Mouse (Mus musculus) liver, embryonic 11.5 days (tissue): ENCODE data around the gene Tekt3. TPM values are rescaled to one million over a fixed set of nuclear protein-coding genes. Genes with fewer than 3 reads are reported as not detected.

Source experiments
- ATAC-seq: fragments of 200-750 bp; cut with Nextera tagmentation; replicated peaks from 2 replicates; pipeline ENCODE4 v1.8.0; 2017; ENCODE audit warnings: moderate number of reproducible peaks, mild to moderate bottlenecking, moderate TSS enrichment, moderate library complexity; ENCODE audit not compliant: low FRiP score
- DNase-seq: peaks from one replicate; pipeline ENCODE4 v3.0.0-alpha.2; 2017; ENCODE audit warnings: low spot score
- H3K27ac ChIP-seq: fragments of 300-500 bp; sonication (generic); 2 replicates; pipeline ENCODE4 v1.5.1; 2014; ENCODE audit warnings: mild to moderate bottlenecking, low read depth, low read length, control low read depth
- H3K27me3 ChIP-seq: fragments of 300-500 bp; sonication (generic); replicated peaks from 2 replicates; pipeline ENCODE4 v1.6.1; 2014; ENCODE audit warnings: low read length, mixed read lengths; ENCODE audit not compliant: control insufficient read depth, insufficient read depth
- H3K36me3 ChIP-seq: fragments of 300-500 bp; sonication (generic); 2 replicates; pipeline ENCODE4 v1.6.1; 2014; ENCODE audit warnings: mild to moderate bottlenecking, low read length, moderate library complexity, mixed read lengths; ENCODE audit not compliant: control insufficient read depth, insufficient read depth
- H3K4me1 ChIP-seq: fragments of 300-500 bp; sonication (generic); replicated peaks from 2 replicates; pipeline ENCODE4 v1.6.1; 2014; ENCODE audit warnings: low read length, mixed read lengths; ENCODE audit not compliant: control insufficient read depth, insufficient read depth
- H3K4me2 ChIP-seq: fragments of 300-500 bp; sonication (generic); 2 replicates; pipeline ENCODE4 v1.6.1; 2014; ENCODE audit warnings: mild to moderate bottlenecking, control low read depth, moderate library complexity
- H3K4me3 ChIP-seq: fragments of 300-500 bp; sonication (generic); 2 replicates; pipeline ENCODE4 v1.5.1; 2014; ENCODE audit warnings: low read depth, low read length, control low read depth
- H3K9ac ChIP-seq: fragments of 300-500 bp; sonication (generic); 2 replicates; pipeline ENCODE4 v1.6.1; 2014; ENCODE audit warnings: low read depth, low read length, control low read depth
- H3K9me3 ChIP-seq: fragments of 300-500 bp; sonication (generic); 2 replicates; pipeline ENCODE4 v1.6.1; 2016; ENCODE audit warnings: low read length, inconsistent platforms, mixed read lengths; ENCODE audit not compliant: control insufficient read depth
- WGBS: fragments of 180-500 bp; shearing (Covaris S2); extraction: QIAGEN DNeasy Blood & Tissue Kit; methylation state at CpG from one replicate; pipeline ENCODE4 v1.1.7; 2014; 5-methylcytosine and 5-hydroxymethylcytosine counted together
- polyA plus RNA-seq: library from polyadenylated mRNA; unstranded; fragments of >200 nt; fragmentation: Nextera tagmentation; extraction: Ambion mirVana; gene quantifications from 2 replicates; pipeline ENCODE4 v1.2.1, GENCODE M21; 2014

The Tekt3 gene
- polyA plus RNA-seq, 1 experiment from 2014 or later: not detected

GRCm38 (mm10) chr11:63104026-63104425, 42.6 kb downstream of the Tekt3 start:
- Histone ChIP-seq H3K4me3 (no peak overlapping the region), H3K4me2 (no peak overlapping the region), H3K27me3 (no peaks in the 10 kb centered on the region), H3K27ac (no peak overlapping the region), H3K9ac (no peak overlapping the region), H3K9me3 (no peaks in the 10 kb centered on the region), H3K4me1 (no peaks in the 10 kb centered on the region), H3K36me3 (no peaks in the 10 kb centered on the region)
- WGBS: 82% methylated on average over 2 of the region's 2 CpGs
- no peak for ATAC-seq
- DNase-seq: no peak

- no peaks in the 10 kb centered on the region for H3K4me1 ChIP-seq
- H3K4me3 ChIP-seq: no peak overlapping the region
- 59% methylated on average over 1 of the region's 1 CpGs for WGBS
- DNase-seq (no peak), ATAC-seq (no peak)
- H3K36me3 ChIP-seq: no peaks in the 10 kb centered on the region
- no peak overlapping the region for H3K4me2 ChIP-seq
- H3K9me3 ChIP-seq: no peaks in the 10 kb centered on the region
- H3K27me3 ChIP-seq: no peaks in the 10 kb centered on the region
- no peak overlapping the region for H3K9ac ChIP-seq
- no peak overlapping the region for H3K27ac ChIP-seq
Observed at GRCm38 (mm10) chr11:63109230-63109775, 47.8 kb downstream of the Tekt3 start.

- Histone ChIP-seq H3K36me3 (no peaks in the 10 kb centered on the region), H3K4me2 (no peak overlapping the region), H3K4me3 (no peak overlapping the region), H3K4me1 (no peaks in the 10 kb centered on the region), H3K27me3 (no peaks in the 10 kb centered on the region), H3K9me3 (no peaks in the 10 kb centered on the region), H3K9ac (no peak overlapping the region), H3K27ac (no peak overlapping the region)
- no peak for ATAC-seq
- 78% methylated on average over 3 of the region's 3 CpGs for WGBS
- no peak for DNase-seq
Observed at GRCm38 (mm10) chr11:63110329-63110728, 48.9 kb downstream of the Tekt3 start.

GRCm38 (mm10) chr11:63114807-63115641, 53.6 kb downstream of the Tekt3 start:
- Histone ChIP-seq H3K27ac (no peak overlapping the region), H3K4me2 (no peak overlapping the region), H3K36me3 (no peaks in the 10 kb centered on the region), H3K9me3 (no peaks in the 10 kb centered on the region), H3K4me3 (no peak overlapping the region), H3K27me3 (no peaks in the 10 kb centered on the region), H3K9ac (no peak overlapping the region), H3K4me1 (no peaks in the 10 kb centered on the region)
- WGBS: 80% methylated on average over 8 of the region's 8 CpGs
- DNase-seq (no peak), ATAC-seq (no peak)

GRCm38 (mm10) chr11:63116652-63117051, 55.2 kb downstream of the Tekt3 start:
- H3K4me3 ChIP-seq: no peak overlapping the region
- 89% methylated on average over 5 of the region's 5 CpGs for WGBS
- no peaks in the 10 kb centered on the region for H3K4me1 ChIP-seq
- DNase-seq (no peak), ATAC-seq (no peak)
- H3K9me3 ChIP-seq: no peaks in the 10 kb centered on the region
- no peak overlapping the region for H3K27ac ChIP-seq
- no peak overlapping the region for H3K4me2 ChIP-seq
- H3K9ac ChIP-seq: no peak overlapping the region
- H3K27me3 ChIP-seq: no peaks in the 10 kb centered on the region
- no peaks in the 10 kb centered on the region for H3K36me3 ChIP-seq

GRCm38 (mm10) chr11:63117266-63117665, 55.8 kb downstream of the Tekt3 start:
- Histone ChIP-seq H3K4me3 (no peak overlapping the region), H3K4me2 (no peak overlapping the region), H3K9ac (no peak overlapping the region), H3K27ac (no peak overlapping the region), H3K9me3 (no peaks in the 10 kb centered on the region), H3K36me3 (no peaks in the 10 kb centered on the region), H3K4me1 (no peaks in the 10 kb centered on the region), H3K27me3 (no peaks in the 10 kb centered on the region)
- no peak for ATAC-seq
- WGBS: 59% methylated on average over 1 of the region's 1 CpGs
- DNase-seq: no peak

GRCm38 (mm10) chr11:63119791-63120190, 58.3 kb downstream of the Tekt3 start:
- no peaks in the 10 kb centered on the region for H3K27me3 ChIP-seq
- DNase-seq (no peak), ATAC-seq (no peak)
- WGBS: 42% methylated on average over 7 of the region's 7 CpGs
- H3K4me2 ChIP-seq: no peak overlapping the region
- H3K36me3 ChIP-seq: no peaks in the 10 kb centered on the region
- no peak overlapping the region for H3K27ac ChIP-seq
- no peaks in the 10 kb centered on the region for H3K9me3 ChIP-seq
- no peaks in the 10 kb centered on the region; the same call in 1 of the 2 replicates for H3K4me1 ChIP-seq
- no peak overlapping the region for H3K4me3 ChIP-seq
- H3K9ac ChIP-seq: no peak overlapping the region

- H3K4me1 ChIP-seq: no peaks in the 10 kb centered on the region; the same call in 1 of the 2 replicates
- no peak overlapping the region for H3K4me2 ChIP-seq
- DNase-seq (no peak), ATAC-seq (no peak)
- H3K27me3 ChIP-seq: no peaks in the 10 kb centered on the region
- H3K9me3 ChIP-seq: no peaks in the 10 kb centered on the region
- H3K4me3 ChIP-seq: no peak overlapping the region
- no peak overlapping the region for H3K27ac ChIP-seq
- no peak overlapping the region for H3K9ac ChIP-seq
- no peaks in the 10 kb centered on the region for H3K36me3 ChIP-seq
- 54% methylated on average over 2 of the region's 2 CpGs for WGBS
Observed at GRCm38 (mm10) chr11:63122249-63122648, 60.8 kb downstream of the Tekt3 start.
